Mouse (Mus musculus) olfactory bulb, adult 2 months (tissue): Measurements from ENCODE around the gene Sh2d4b. TPM values are rescaled to one million over a fixed set of nuclear protein-coding genes. Genes with fewer than 3 reads are reported as not detected.

Source experiments
- H3K27ac ChIP-seq: fragments of 200-500 bp; 2 replicates; pipeline ENCODE4 v1.5.1; 2012; ENCODE audit warnings: low read depth, low read length; ENCODE audit not compliant: insufficient read depth
- H3K4me1 ChIP-seq: fragments of 200-500 bp; 2 replicates; pipeline ENCODE4 v1.6.1; 2012; ENCODE audit warnings: low read length; ENCODE audit not compliant: control insufficient read depth, insufficient read depth
- H3K4me3 ChIP-seq: fragments of 200-500 bp; 2 replicates; pipeline ENCODE4 v1.5.1; 2012; ENCODE audit warnings: mild to moderate bottlenecking, low read depth, low read length, moderate library complexity; ENCODE audit not compliant: insufficient read depth
- CTCF ChIP-seq: fragments of 200-500 bp; IDR thresholded peaks from 2 replicates; pipeline ENCODE4 v1.5.1; 2012; ENCODE audit warnings: low read depth, mild to moderate bottlenecking, low read length, moderate library complexity; ENCODE audit not compliant: insufficient read depth
- POLR2A ChIP-seq: fragments of 200-500 bp; IDR thresholded peaks from 2 replicates; pipeline ENCODE4 v1.6.1; 2012; ENCODE audit warnings: mild to moderate bottlenecking, low read depth, low read length, moderate library complexity; ENCODE audit not compliant: insufficient read depth
- WGBS: fragments of 180-500 bp; shearing (Covaris S2); methylation state at CpG from one replicate; pipeline ENCODE4 v1.1.7; 2018; 5-methylcytosine and 5-hydroxymethylcytosine counted together
- polyA plus RNA-seq: library from polyadenylated mRNA; stranded (reverse); fragments of >200 nt; gene quantifications from 2 replicates; pipeline ENCODE4 v1.2.4, GENCODE M21; 2012; ENCODE audit warnings: low replicate concordance; ENCODE audit not compliant: missing spikeins, insufficient read depth, insufficient read length

Gene Sh2d4b
- polyA plus RNA-seq, 1 experiment = not detected

DNA sequence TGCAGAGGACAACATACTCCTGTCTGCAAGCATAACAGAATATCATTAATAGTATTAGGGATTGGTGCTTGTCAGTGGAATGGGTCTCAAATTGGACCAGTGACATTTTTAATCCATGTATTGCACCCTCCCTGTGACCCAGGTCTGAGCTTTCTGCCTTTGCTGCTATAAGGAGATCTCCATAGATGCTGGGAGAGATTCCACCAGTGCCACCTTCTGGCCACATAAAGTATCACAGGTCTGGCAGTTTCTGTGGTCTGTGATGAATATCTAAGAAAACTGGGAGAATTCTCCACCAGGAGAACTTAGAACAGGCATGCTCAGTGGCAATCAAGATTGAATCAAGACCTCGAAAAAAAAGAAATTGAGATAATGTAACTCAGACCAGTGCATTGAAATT, 101.5 kb downstream of the Sh2d4b start:
- WGBS = 45% methylated on average over 1 of the region's 1 CpGs
- Histone ChIP-seq H3K4me3 (no peak overlapping the region), H3K27ac (no peak overlapping the region), H3K4me1 (no peaks in the 10 kb centered on the region)
- TF ChIP-seq POLR2A = no peak
- TF ChIP-seq CTCF = no peak

DNA sequence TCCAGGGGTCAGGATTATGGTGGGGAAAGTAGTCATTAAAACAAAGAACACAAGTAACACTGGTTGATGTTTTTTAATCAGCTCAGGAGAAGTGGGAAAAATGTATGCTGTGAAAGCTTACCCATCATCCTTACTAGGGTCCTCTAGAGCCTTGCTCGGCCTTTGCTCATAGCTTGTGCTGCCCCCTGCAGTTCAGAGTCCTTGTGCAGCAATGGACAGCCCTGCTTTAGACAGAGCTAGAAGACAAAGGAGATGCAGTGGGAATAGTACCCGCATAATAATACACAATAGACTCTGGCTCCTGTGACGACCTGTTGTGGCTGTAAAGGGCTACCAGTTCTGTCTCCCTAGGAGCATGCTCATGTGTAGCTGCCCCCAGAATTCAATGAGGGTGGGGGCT, 104.0 kb downstream of the Sh2d4b start:
- H3K4me1 ChIP-seq = no peaks in the 10 kb centered on the region
- no peak overlapping the region for H3K4me3 ChIP-seq
- H3K27ac ChIP-seq = no peak overlapping the region
- TF ChIP-seq POLR2A (no peak), CTCF (no peak)
- 28% methylated on average over 3 of the region's 3 CpGs for WGBS

DNA sequence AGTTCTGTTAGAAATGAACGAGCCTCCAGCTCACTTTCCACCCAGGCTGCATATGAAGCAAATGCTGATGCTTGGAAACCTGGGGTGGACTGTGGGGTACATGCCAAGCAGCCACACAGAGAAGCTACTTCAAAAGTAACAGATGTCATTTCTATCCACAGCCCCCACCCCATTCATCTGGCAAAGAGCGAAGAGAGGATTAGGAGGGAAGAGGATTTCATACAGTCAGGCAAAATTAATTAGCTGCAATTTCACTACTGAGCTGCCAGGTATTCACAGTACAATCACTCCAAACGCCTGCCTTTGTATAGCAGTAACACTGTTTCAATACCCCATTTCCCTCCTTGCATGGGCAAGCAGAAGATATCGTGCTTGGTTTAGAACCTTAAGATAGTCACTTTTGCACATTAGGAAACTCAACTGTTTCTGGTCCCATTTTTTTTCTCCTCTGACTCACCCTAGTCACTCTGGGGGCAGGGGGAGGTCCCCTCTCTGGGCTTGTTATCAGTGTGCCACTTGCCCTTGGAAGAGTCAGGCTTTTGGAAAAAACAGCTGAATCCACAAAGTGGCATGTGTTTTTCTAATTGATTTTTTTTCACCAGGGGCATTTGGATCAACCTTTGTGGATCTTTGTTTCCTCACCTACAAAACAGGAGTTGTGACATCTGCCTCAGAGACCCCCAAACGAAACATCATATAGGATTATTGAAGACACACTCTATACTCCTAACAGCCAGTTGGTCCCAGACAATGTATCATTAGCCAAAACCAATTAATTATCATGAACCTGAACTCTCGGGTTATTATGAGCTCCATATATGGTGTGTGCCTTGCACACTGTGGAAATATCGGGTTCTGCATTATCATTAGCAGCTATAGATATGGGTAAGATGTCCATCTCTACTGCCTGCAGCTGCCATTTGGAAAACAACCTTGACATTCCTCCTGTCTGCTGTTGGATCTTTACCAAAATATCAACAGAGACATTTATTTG, 123.7 kb downstream of the Sh2d4b start:
- 42% methylated on average over 7 of the region's 7 CpGs for WGBS
- no peak overlapping the region for H3K4me3 ChIP-seq
- TF ChIP-seq POLR2A = no peak
- no peak for TF ChIP-seq CTCF
- H3K27ac ChIP-seq = no peak overlapping the region
- H3K4me1 ChIP-seq = no peaks in the 10 kb centered on the region

Other genes with a start within 250 kb of the Sh2d4b start
- not detected in 2 replicates for gene Tspan14, start 73.5 kb upstream of the Sh2d4b start, polyA plus RNA-seq
- gene Fam213a, start 120.5 kb upstream of the Sh2d4b start, polyA plus RNA-seq = not detected in 2 replicates
- not detected in 2 replicates for gene Dydc2, start 175.9 kb upstream of the Sh2d4b start, polyA plus RNA-seq
- gene Dydc1, start 179.6 kb upstream of the Sh2d4b start, polyA plus RNA-seq = not detected in 2 replicates
- gene Mat1a, start 211.8 kb upstream of the Sh2d4b start, polyA plus RNA-seq = not detected in 2 replicates
- not detected in 2 replicates for gene Sftpa1, start 238.5 kb upstream of the Sh2d4b start, polyA plus RNA-seq